10 mouse cellular contexts compared by ENCODE assay signal in the genomic region with DNA sequence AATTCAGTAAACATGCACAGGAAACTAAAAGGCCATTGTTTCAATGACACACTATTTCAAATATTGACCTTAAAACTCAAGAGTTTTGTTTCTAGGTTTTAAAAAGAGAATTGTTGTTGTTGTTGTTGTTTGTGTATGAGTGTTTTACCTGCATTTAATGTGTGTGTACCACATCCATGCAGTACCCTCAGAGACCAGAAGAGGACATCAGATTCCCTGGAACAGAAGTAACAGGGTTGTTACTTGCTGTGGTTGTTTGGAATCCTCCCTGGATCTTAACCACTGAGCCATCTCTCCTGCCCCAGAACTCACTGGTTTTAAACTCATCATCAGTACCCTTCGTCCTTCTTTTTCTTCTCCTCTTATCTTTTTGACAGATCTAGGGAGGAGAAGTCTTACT.
DNase-seq lines count a peak whose midpoint lies in the region; ATAC-seq and TF ChIP-seq lines count a peak whose summit lies in the region.
"Had no signal": no experiment of that assay in that cellular context is flagged by ENCODE, and none has a peak within 500 bp of the region (broad histone marks: within the 10 kb centered on the region; RNA-seq: fewer than 3 reads in every experiment).

No protein-coding gene starts in this region.

- H3K79me2 ChIP-seq in heart, adult 2 months (replicated peaks; ENCODE audit: control insufficient read depth, insufficient read depth, low read length) = no peaks in the 10 kb centered on the region
- H3K79me2 ChIP-seq in liver, adult 2 months (ENCODE audit: control insufficient read depth, insufficient read depth, low read length) = no peaks in the 10 kb centered on the region

- H3K4me1 ChIP-seq in heart, adult 2 months (ENCODE audit: control insufficient read depth, insufficient read depth, low read length) = no peaks in the 10 kb centered on the region
- no peaks in the 10 kb centered on the region for H3K4me1 ChIP-seq in liver, adult 2 months (ENCODE audit: control insufficient read depth, insufficient read depth, low read length)
- no peaks in the 10 kb centered on the region for H3K4me1 ChIP-seq in liver, embryonic 11.5 days (replicated peaks; ENCODE audit: control insufficient read depth, insufficient read depth, low read length)
- H3K4me1 ChIP-seq in G1E (ENCODE audit: insufficient read depth, low read depth, low read length) = no peaks in the 10 kb centered on the region
- H3K4me1 ChIP-seq: midbrain, embryonic 12.5 days had no signal

- no peak overlapping the region for H3K4me3 ChIP-seq in heart, adult 2 months
- no peak overlapping the region for H3K4me3 ChIP-seq in liver, adult 2 months (ENCODE audit: insufficient read depth, low read depth, low read length)
- no peak overlapping the region for H3K4me3 ChIP-seq in liver, embryonic 11.5 days (ENCODE audit: low read depth, low read length)
- H3K4me3 ChIP-seq in G1E (ENCODE audit: low read depth, low read length) = no peak overlapping the region
- H3K4me3 ChIP-seq: midbrain, embryonic 12.5 days had no signal

- WGBS in heart, adult 2 months = 42% methylated on average over 1 of the region's 1 CpGs
- WGBS in liver, adult 2 months = 84% methylated on average over 1 of the region's 1 CpGs
- 36% methylated on average over 1 of the region's 1 CpGs for WGBS in liver, embryonic 11.5 days

- TF ChIP-seq CTCF in heart, adult 2 months (IDR thresholded peaks at IDR 0.05) = peak; percentile 39
- 0 out of 2 replicates have a peak, but pooled peaks have one; percentile 17 for TF ChIP-seq CTCF in liver, adult 2 months (IDR thresholded peaks at IDR 0.05; ENCODE audit: low read depth, low read length)
- TF ChIP-seq CTCF in G1E (IDR thresholded peaks at IDR 0.05; ENCODE audit: low read depth, low read length) = 0 out of 2 replicates have a peak, but pooled peaks have one; percentile 18

- H3K9me3 ChIP-seq in liver, embryonic 11.5 days (ENCODE audit: control insufficient read depth, low read length) = no peaks in the 10 kb centered on the region
- H3K9me3 ChIP-seq in G1E (replicated peaks) = no peaks in the 10 kb centered on the region
- H3K9me3 ChIP-seq: midbrain, embryonic 12.5 days had no signal

- no peaks in the 10 kb centered on the region for H3K36me3 ChIP-seq in heart, adult 2 months (ENCODE audit: control insufficient read depth, insufficient read depth, low read length)
- H3K36me3 ChIP-seq in liver, adult 2 months (ENCODE audit: control insufficient read depth, insufficient read depth, low read length) = no peaks in the 10 kb centered on the region
- no peaks in the 10 kb centered on the region for H3K36me3 ChIP-seq in liver, embryonic 11.5 days (ENCODE audit: control insufficient read depth, insufficient read depth, low read length)
- H3K36me3 ChIP-seq in G1E (replicated peaks) = no peaks in the 10 kb centered on the region
- H3K36me3 ChIP-seq: midbrain, embryonic 12.5 days had no signal

- no peaks in the 10 kb centered on the region for H3K27me3 ChIP-seq in heart, adult 2 months (ENCODE audit: control insufficient read depth, insufficient read depth, low read length)
- no peaks in the 10 kb centered on the region for H3K27me3 ChIP-seq in liver, adult 2 months (ENCODE audit: control insufficient read depth, insufficient read depth, low read length)
- no peaks in the 10 kb centered on the region for H3K27me3 ChIP-seq in liver, embryonic 11.5 days (replicated peaks; ENCODE audit: control insufficient read depth, insufficient read depth, low read length)
- peaks cover 10% of the 10 kb centered on the region; the same call in 1 of the 2 replicates for H3K27me3 ChIP-seq in G1E (ENCODE audit: insufficient read depth, low read length)
- H3K27me3 ChIP-seq: midbrain, embryonic 12.5 days had no signal

- H3K9ac ChIP-seq in heart, adult 2 months (ENCODE audit: low read depth, low read length) = no peak overlapping the region
- H3K9ac ChIP-seq in liver, adult 2 months (ENCODE audit: low read depth, low read length) = no peak overlapping the region
- H3K9ac ChIP-seq in liver, embryonic 11.5 days (ENCODE audit: low read depth, low read length) = no peak overlapping the region
- H3K9ac ChIP-seq: midbrain, embryonic 12.5 days had no signal

- no peak for DNase-seq in heart, adult 2 months
- DNase-seq in heart, adult 18-20 months = no peak
- DNase-seq in liver, adult 2 months (ENCODE audit: extremely low read depth, low read depth, low spot score) = peak; percentile 28
- no peak for DNase-seq in liver, embryonic 11.5 days (ENCODE audit: low spot score)
- DNase-seq in G1E (ENCODE audit: low spot score) = no peak
- DNase-seq in forelimb bud, embryonic 11.5 days (ENCODE audit: low read depth, low spot score) = peak; percentile 14
- DNase-seq in Muller cell, postnatal 12 days (ENCODE audit: inconsistent ontology term) = no peak
- DNase-seq: thymus, adult 2 months had no signal

- TF ChIP-seq EP300 in heart, adult 2 months (IDR thresholded peaks at IDR 0.05; ENCODE audit: insufficient read depth, low read depth, low read length) = no peak

- H3K27ac ChIP-seq in heart, adult 2 months = no peak overlapping the region
- no peak overlapping the region for H3K27ac ChIP-seq in liver, adult 2 months (replicated peaks; ENCODE audit: insufficient read depth, low read depth, low read length)
- no peak overlapping the region for H3K27ac ChIP-seq in liver, embryonic 11.5 days (ENCODE audit: low read depth, low read length)
- H3K27ac ChIP-seq: midbrain, embryonic 12.5 days had no signal

- H3K4me2 ChIP-seq in liver, embryonic 11.5 days = no peak overlapping the region
- H3K4me2 ChIP-seq: midbrain, embryonic 12.5 days had no signal

- intact Hi-C loops in heart, adult 2 months (cut with DNase I) = loop anchor here (10.0 kb wide), 2 partner anchors 152 to 202 kb away; no protein-coding TSS in a partner anchor

- ATAC-seq in liver, embryonic 11.5 days (replicated peaks; ENCODE audit: low FRiP score) = no peak
- no peak for ATAC-seq in G1E (ENCODE audit: extremely low read depth, insufficient number of reproducible peaks, low FRiP score, poor library complexity, severe bottlenecking)
- no peak for ATAC-seq in monocyte, adult 5-6 weeks (replicated peaks; ENCODE audit: insufficient number of reproducible peaks, low FRiP score, low TSS enrichment, poor library complexity, severe bottlenecking)

- no peak for TF ChIP-seq POLR2A in heart, adult 2 months (IDR thresholded peaks at IDR 0.05; ENCODE audit: insufficient read depth, low read depth, low read length)
- no peak for TF ChIP-seq POLR2A in liver, adult 2 months (IDR thresholded peaks at IDR 0.05; ENCODE audit: extremely low read depth, insufficient read depth, low read length)

Comparison
In these comparisons a context has a peak if more than half of its experiments do, and no peak if none do; other contexts are left out.
1. DNase-seq: peak in liver, adult 2 months (single experiment) and forelimb bud, embryonic 11.5 days (single experiment); none in heart, adult 2 months (0 of 2), heart, adult 18-20 months (0 of 2), liver, embryonic 11.5 days (single experiment), G1E (single experiment) and Muller cell, postnatal 12 days (single experiment).
2. Peak in every context shown above with its lines, with median percentiles within 50 percentile points of each other: CTCF ChIP-seq.